Mouse (Mus musculus) small intestine, adult 2 months (tissue): ENCODE measurements around the gene Gm9903.

Experiments
- CTCF ChIP-seq: fragments of 200-500 bp; IDR thresholded peaks from 2 replicates; pipeline ENCODE4 v1.5.1; 2012; ENCODE audit warnings: low read depth, mild to moderate bottlenecking, control low read depth, inconsistent platforms, low read length, moderate library complexity, mixed read lengths; ENCODE audit not compliant: insufficient replicate concordance, insufficient read length; ENCODE audit errors: extremely low read depth
- POLR2A ChIP-seq: fragments of 200-500 bp; IDR thresholded peaks from 2 replicates; pipeline ENCODE4 v1.6.1; 2012; ENCODE audit warnings: low read depth, mild to moderate bottlenecking, control low read depth, inconsistent platforms, low read length, moderate library complexity

DNA sequence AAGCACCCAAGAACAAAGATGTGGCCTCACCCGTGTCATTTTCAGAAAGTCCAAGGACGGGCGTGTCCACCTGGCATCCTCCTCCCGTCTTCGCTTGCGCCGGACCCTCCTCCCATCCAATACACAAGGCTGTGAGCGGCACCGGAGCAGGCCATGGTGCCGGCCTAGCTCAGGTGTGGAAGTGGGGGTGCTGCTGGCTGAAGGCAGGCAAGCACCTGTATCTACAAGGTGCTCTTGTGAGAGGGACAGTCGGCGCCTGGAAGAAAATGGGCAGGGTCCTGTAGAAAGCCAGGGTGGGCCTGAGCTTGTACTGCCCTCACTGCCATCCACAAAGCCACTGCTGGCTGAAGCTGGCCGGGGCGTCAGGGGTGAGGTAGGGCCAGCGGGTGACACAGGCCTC lies 22.3 kb upstream of the Gm9903 start:
- TF ChIP-seq POLR2A (no peak), CTCF (no peak)
